Mouse (Mus musculus) limb, embryonic 11.5 days (tissue): ENCODE results near the gene Ttc23l. TPM values are rescaled to one million over a fixed set of nuclear protein-coding genes. Genes with fewer than 3 reads are reported as not detected.
"Not testable (repeated sequence)": the region's sequence is repeated elsewhere in the genome, so short reads cannot be mapped to it uniquely, and the experiment has no call there.

Source experiments
- ATAC-seq: fragments of 200-750 bp; cut with Nextera tagmentation; 2 replicates; pipeline ENCODE4 v1.8.0; 2017; ENCODE audit warnings: low read depth; ENCODE audit not compliant: insufficient number of reproducible peaks, low FRiP score, low TSS enrichment
- DNase-seq: peaks from one replicate; pipeline ENCODE4 v3.0.0-alpha.2; 2015; ENCODE audit warnings: low spot score
- H3K27ac ChIP-seq: fragments of 300-500 bp; sonication (generic); replicated peaks from 2 replicates; pipeline ENCODE4 v1.5.1; 2014; ENCODE audit warnings: low read depth, mild to moderate bottlenecking, low read length
- H3K27me3 ChIP-seq: fragments of 300-500 bp; sonication (generic); 2 replicates; pipeline ENCODE4 v1.6.1; 2014; ENCODE audit warnings: mild to moderate bottlenecking, low read length, mixed read lengths; ENCODE audit not compliant: control insufficient read depth, insufficient read depth
- H3K36me3 ChIP-seq: fragments of 300-500 bp; sonication (generic); 2 replicates; pipeline ENCODE4 v1.6.1; 2014; ENCODE audit warnings: mild to moderate bottlenecking, low read length, moderate library complexity, mixed read lengths; ENCODE audit not compliant: control insufficient read depth, insufficient read depth
- H3K4me1 ChIP-seq: fragments of 300-500 bp; sonication (generic); 2 replicates; pipeline ENCODE4 v1.6.1; 2014; ENCODE audit warnings: low read length, mixed read lengths; ENCODE audit not compliant: control insufficient read depth, insufficient read depth
- H3K4me2 ChIP-seq: fragments of 300-500 bp; sonication (generic); 2 replicates; pipeline ENCODE4 v1.6.1; 2014; ENCODE audit warnings: low read depth, mild to moderate bottlenecking, moderate library complexity; ENCODE audit not compliant: severe bottlenecking
- H3K4me3 ChIP-seq: fragments of 300-500 bp; sonication (generic); 2 replicates; pipeline ENCODE4 v1.5.1; 2014; ENCODE audit warnings: low read depth, low read length
- H3K9ac ChIP-seq: fragments of 300-500 bp; sonication (generic); 2 replicates; pipeline ENCODE4 v1.6.1; 2014; ENCODE audit warnings: mild to moderate bottlenecking, low read length
- H3K9me3 ChIP-seq: fragments of 300-500 bp; sonication (generic); 2 replicates; pipeline ENCODE4 v1.6.1; 2016; ENCODE audit warnings: low read length; ENCODE audit not compliant: control insufficient read depth
- WGBS: fragments of 180-500 bp; shearing (Covaris S2); extraction: QIAGEN DNeasy Blood & Tissue Kit; methylation state at CpG from one replicate; pipeline ENCODE4 v1.1.7; 2014; 5-methylcytosine and 5-hydroxymethylcytosine counted together
- polyA plus RNA-seq: library from polyadenylated mRNA; unstranded; fragments of >200 nt; fragmentation: Nextera tagmentation; extraction: Ambion mirVana; gene quantifications from 2 replicates; pipeline ENCODE4 v1.2.1, GENCODE M21; 2014

The Ttc23l gene
- polyA plus RNA-seq, 1 experiment from 2014 or later = not detected

DNA sequence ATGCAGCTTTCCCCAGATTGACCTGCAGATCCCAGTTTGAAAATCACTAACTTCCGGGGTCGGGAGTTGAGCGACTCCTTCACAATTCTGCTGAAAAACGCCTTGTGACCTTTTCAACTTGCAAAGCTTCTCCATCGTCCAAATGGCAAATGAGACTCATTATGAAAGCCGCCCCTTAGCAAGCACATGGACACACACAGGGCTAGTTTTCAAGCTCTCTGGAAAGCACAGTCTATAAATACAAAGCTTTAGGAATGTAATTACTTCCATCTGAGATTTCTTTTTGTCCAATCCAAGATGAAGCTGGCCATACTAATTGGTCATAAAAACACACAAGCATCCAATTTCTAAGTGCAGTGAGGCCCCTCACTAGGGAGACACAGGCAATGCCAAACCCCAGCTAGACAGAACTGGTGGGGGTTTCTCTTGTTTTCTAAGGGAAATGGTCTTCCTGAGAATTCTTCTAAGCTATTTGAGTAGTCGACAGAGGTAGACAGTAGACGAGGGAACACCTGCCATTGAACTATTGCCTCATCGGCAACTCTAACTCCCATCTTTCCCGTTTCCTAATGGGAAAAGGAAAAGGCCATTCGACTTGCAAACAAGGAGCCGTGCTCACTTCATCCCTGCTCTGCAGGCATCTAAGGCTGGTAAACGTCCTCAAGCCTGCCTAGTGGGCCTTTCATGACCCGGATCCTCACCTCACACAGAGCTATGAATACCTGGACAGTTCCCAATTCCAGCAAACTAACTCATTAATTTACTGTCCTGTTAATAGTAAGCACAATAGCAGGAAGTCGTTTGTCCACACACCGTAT lies 18.0 kb downstream of the Ttc23l start:
- H3K4me1 ChIP-seq = peaks cover 11% of the 10 kb centered on the region
- WGBS = 27% methylated on average over 16 of the region's 16 CpGs
- H3K9ac ChIP-seq = no peak overlapping the region
- no peak overlapping the region for H3K4me3 ChIP-seq
- no peaks in the 10 kb centered on the region for H3K36me3 ChIP-seq
- peak; percentile 59 for DNase-seq
- peak overlapping the region; percentile 65 for H3K27ac ChIP-seq
- ATAC-seq = peak; percentile 88; the same call in 1 of the 2 replicates
- no peaks in the 10 kb centered on the region for H3K27me3 ChIP-seq
- no peaks in the 10 kb centered on the region for H3K9me3 ChIP-seq
- peak overlapping the region; percentile 10; the same call in 1 of the 2 replicates for H3K4me2 ChIP-seq

DNA sequence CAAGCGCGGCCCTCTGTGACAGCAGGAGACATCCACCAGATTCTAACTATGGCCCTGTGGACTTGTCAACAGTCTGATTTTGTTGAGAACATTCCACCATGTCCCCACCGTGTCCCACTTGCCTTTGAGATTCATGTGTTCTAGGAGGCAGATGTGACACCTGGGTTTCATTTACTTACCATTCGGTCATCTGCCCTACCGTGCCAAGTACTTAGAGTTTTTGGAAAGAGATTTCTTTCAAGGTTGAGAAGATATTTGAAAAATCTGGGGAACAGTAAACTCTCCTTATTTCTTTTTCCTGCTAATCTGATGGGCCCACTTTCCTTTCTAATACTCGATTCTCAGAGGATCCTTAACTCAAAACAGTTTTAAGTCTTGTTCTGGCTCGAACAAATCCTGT lies 22.5 kb downstream of the Ttc23l start:
- H3K9ac ChIP-seq = no peak overlapping the region
- no peaks in the 10 kb centered on the region for H3K36me3 ChIP-seq
- no peak overlapping the region for H3K27ac ChIP-seq
- H3K4me3 ChIP-seq = no peak overlapping the region
- no peaks in the 10 kb centered on the region for H3K9me3 ChIP-seq
- H3K4me1 ChIP-seq = peaks cover 7% of the 10 kb centered on the region
- no peak overlapping the region for H3K4me2 ChIP-seq
- no peak for DNase-seq
- 63% methylated on average over 7 of the region's 7 CpGs for WGBS
- no peaks in the 10 kb centered on the region for H3K27me3 ChIP-seq
- no peak for ATAC-seq

DNA sequence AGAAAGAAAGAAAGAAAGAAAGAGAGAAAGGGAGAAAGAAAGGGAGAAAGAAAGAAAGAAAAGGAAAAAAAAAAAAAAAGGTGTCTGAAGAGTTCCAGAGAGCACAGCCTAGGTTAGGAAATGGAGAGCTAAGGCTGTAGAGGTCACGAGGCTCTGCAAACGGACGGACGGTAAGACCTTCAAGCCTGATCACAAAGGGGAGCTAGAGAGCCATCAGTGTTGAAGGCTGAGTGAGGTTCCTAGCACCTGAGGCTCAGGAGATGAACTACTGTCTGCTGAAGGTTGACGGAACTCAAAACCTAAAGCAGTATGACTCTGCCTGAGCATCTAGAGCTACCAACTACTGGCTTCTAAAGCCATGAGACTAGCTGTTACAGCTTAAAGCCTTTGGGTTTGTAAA lies 23.9 kb downstream of the Ttc23l start:
- H3K4me2 ChIP-seq = no peak overlapping the region
- no peaks in the 10 kb centered on the region for H3K9me3 ChIP-seq
- no peak overlapping the region for H3K9ac ChIP-seq
- H3K4me3 ChIP-seq = no peak overlapping the region
- H3K4me1 ChIP-seq = peaks cover 2% of the 10 kb centered on the region
- no peak overlapping the region for H3K27ac ChIP-seq
- DNase-seq = no peak
- 82% methylated on average over 5 of the region's 5 CpGs for WGBS
- H3K27me3 ChIP-seq = no peaks in the 10 kb centered on the region
- no peak for ATAC-seq
- no peaks in the 10 kb centered on the region for H3K36me3 ChIP-seq

DNA sequence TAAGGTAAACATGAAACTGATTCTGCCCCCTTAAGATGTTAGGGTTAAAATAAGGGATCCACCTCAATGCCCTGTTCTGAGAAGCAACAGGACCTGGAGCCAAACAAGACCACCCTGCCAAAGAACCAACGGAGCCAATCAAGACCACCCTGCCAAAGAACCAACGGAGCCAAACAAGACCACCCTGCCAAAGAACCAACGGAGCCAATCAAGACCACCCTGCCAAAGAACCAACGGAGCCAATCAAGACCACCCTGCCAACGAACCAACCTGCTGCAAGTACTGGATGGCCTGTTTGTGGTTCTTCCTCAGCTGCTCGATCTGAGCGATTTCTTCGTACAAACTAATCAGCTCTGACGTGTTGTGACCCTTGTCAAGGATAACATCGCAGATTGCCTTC lies 25.1 kb downstream of the Ttc23l start:
- ATAC-seq = not testable (repeated sequence)

DNA sequence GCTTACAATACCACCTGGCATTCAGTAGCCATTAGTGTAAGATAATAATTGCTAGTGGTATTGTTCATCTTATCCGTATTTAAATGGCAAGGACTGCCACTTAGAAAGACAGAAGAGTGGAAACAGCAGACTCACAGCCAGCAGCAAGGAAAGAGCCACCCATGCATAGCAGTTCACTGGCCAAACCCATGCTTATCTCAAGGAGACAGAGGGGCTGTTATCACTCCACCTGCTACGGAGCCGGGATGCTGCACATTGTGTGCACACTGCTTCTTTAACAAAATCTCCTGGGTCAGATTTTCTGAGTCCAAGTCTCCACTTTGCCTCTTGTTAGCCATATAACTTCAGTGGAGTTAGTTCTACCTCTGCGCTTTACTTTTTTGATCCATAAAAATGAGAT lies 27.1 kb downstream of the Ttc23l start:
- no peak overlapping the region for H3K27ac ChIP-seq
- no peak overlapping the region for H3K9ac ChIP-seq
- no peak overlapping the region for H3K4me3 ChIP-seq
- 89% methylated on average over 4 of the region's 4 CpGs for WGBS
- H3K36me3 ChIP-seq = no peaks in the 10 kb centered on the region
- H3K4me1 ChIP-seq = no peaks in the 10 kb centered on the region
- ATAC-seq (no peak), DNase-seq (no peak)
- H3K4me2 ChIP-seq = no peak overlapping the region
- no peaks in the 10 kb centered on the region for H3K27me3 ChIP-seq
- no peaks in the 10 kb centered on the region for H3K9me3 ChIP-seq

More for the DNA sequence above, 25.1 kb downstream of the Ttc23l start:
- not testable (repeated sequence) for H3K4me2 ChIP-seq, H3K36me3 ChIP-seq, H3K9me3 ChIP-seq, H3K4me3 ChIP-seq, H3K9ac ChIP-seq, H3K27me3 ChIP-seq, DNase-seq, H3K27ac ChIP-seq, H3K4me1 ChIP-seq
- WGBS = 89% methylated on average over 10 of the region's 10 CpGs

DNA sequence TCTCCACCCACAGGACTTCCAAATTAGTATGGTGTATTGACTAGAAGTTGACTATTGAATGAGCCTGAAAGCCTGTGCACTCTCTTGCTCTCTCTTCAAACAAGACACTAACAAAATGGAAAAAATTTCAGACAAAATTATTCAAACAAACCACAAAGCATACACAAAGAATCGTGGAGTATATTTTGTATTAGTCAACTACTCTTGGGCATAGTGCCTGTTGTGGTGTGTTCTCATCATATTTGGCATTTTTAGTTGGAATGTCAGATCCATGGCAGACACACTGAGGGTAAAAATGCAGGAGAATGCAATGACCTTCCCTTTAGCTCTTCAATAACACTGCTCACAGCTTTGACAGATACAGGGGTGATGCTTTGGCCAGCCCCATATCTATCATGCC lies 32.6 kb downstream of the Ttc23l start:
- Histone ChIP-seq H3K4me3 (no peak overlapping the region), H3K27ac (no peak overlapping the region), H3K9ac (no peak overlapping the region), H3K36me3 (no peaks in the 10 kb centered on the region), H3K9me3 (no peaks in the 10 kb centered on the region), H3K27me3 (no peaks in the 10 kb centered on the region), H3K4me1 (no peaks in the 10 kb centered on the region), H3K4me2 (no peak overlapping the region)
- no peak for ATAC-seq
- no peak for DNase-seq
- 88% methylated on average over 1 of the region's 1 CpGs for WGBS

DNA sequence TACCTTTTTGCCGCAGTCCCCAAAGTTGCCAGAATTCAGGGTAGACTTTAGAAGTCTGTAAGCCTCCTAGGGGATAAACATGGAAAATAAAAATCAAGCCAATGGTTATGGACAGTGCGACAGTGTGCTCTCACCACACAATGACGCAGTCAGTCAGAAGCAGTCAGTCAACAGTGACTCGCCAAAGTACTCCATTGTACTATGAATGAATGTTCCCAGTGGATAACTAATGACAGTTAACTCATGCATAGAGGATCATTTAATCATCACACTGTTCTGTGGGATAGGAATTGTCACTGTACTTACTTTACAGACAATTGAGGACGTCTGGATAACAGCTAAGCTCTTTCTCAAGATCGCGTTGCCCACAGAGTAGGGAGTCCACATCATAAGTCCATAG lies 43.3 kb downstream of the Ttc23l start:
- Histone ChIP-seq H3K9ac (no peak overlapping the region), H3K27ac (no peak overlapping the region), H3K27me3 (no peaks in the 10 kb centered on the region), H3K9me3 (no peaks in the 10 kb centered on the region), H3K36me3 (no peaks in the 10 kb centered on the region), H3K4me3 (no peak overlapping the region), H3K4me1 (no peaks in the 10 kb centered on the region), H3K4me2 (no peak overlapping the region)
- no peak for ATAC-seq
- no peak for DNase-seq
- 90% methylated on average over 7 of the region's 7 CpGs for WGBS

DNA sequence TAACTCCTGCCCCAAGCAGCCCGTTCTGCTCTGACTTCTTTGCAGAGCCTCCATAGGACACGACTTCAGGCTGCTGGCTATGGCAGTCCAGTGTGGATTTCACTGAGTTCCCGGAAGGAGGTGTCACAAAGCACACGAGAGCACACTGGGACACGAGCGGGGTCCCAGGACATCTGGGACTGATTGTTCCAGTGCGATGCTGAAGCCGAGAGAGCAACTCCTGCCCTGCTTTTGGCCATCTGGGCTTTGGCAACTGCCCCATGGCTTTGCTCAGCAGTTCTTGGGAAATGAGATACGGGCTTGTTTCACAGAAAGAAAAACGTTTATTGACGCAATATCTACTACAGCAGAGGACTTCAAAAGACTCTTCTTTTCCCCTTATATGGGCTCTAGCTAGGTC lies 52.4 kb downstream of the Ttc23l start:
- Histone ChIP-seq H3K4me2 (no peak overlapping the region), H3K4me3 (no peak overlapping the region), H3K27ac (no peak overlapping the region), H3K27me3 (no peaks in the 10 kb centered on the region), H3K36me3 (no peaks in the 10 kb centered on the region), H3K9ac (no peak overlapping the region), H3K4me1 (no peaks in the 10 kb centered on the region), H3K9me3 (no peaks in the 10 kb centered on the region)
- WGBS = 28% methylated on average over 11 of the region's 11 CpGs
- ATAC-seq = no peak
- DNase-seq = peak; percentile 48
